Mouse (Mus musculus) embryo, embryonic 10.5 days (tissue): ENCODE measurements around the gene Spata31d1a.
A peak's percentile ranks its signal among the peaks of the same experiment; 100 is the strongest.
"Not testable (repeated sequence)": the region's sequence is repeated elsewhere in the genome, so short reads cannot be mapped to it uniquely, and the experiment has no call there.

ENCODE experiments used
- DNase-seq: peaks from one replicate; pipeline ENCODE4 v3.0.0-alpha.2; 2015; ENCODE audit warnings: low spot score

The Spata31d1a gene

DNA sequence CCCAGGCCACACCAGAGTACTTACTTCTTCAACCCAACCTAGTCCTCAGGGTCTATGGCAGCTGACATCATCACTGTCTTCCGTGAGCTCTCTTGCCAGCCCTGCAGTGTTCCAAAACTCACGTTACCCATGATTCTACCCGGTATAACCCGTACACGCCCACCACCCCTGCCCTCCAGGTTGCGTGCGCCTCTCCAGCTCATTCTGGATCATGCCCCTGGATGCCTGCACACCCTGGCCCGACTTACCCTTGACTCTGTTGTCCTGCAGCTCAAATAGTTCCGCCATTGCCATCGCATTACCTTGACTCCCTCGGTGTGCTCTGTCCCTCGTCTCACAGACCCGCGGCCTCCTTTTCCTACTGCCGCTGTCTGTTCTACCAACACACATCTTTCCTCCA, at the start of gene Spata31d1a:
Gene Spata31d1a (minus strand): TSS at position 101 of the 400 bp plus-strand sequence.
- no peak for DNase-seq

DNA sequence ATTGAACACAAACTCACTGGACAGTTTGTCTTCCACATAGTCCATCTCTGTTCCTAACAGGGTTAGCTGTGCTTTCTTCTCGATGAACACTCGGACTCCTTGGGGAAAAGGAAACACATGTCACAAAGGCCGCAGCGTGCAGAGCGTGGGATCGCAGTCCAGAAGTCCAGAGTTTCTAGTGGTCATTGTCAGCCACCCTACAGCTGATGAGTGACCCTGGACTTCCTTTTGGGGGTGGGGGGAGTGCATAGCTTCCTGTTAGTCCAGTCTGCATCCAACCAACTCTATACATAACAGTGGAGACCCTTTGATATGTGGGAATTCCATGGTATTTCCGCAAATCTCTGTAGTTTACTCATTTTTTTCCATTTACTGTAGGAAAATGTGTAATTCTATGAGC, 46.8 kb upstream of the Spata31d1a start:
- DNase-seq, result no peak

DNA sequence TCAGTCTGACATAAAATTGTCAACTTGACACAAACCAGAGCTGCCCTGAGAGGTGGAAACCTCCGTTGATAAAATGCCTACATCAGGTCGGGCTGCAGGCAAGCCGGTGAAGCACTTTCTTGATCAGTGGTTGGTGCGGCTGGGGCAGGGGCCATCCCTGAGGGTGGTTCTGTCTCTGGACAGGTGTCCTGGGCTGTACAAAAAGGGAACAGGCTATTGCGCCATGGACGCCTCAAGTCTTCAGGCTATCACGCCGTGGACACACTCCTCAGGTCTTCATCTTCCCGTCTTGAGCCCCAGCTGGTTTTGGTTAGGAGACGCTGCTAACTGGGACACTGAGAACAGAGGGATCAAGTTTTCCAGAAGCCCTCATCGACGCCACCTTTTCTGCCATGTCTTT, 40.2 kb upstream of the Spata31d1a start:
- no peak for DNase-seq

GRCm38 (mm10) chr13:59746711-59747110, 36.6 kb upstream of the Spata31d1a start, which contains the start of gene 1700014D04Rik:
Gene 1700014D04Rik, minus strand, starts transcription at chr13:59746752.
- DNase-seq, result no peak

- no peak for DNase-seq
These were observed 36.0 kb upstream of the Spata31d1a start for GRCm38 (mm10) chr13:59746164-59746563.

DNA sequence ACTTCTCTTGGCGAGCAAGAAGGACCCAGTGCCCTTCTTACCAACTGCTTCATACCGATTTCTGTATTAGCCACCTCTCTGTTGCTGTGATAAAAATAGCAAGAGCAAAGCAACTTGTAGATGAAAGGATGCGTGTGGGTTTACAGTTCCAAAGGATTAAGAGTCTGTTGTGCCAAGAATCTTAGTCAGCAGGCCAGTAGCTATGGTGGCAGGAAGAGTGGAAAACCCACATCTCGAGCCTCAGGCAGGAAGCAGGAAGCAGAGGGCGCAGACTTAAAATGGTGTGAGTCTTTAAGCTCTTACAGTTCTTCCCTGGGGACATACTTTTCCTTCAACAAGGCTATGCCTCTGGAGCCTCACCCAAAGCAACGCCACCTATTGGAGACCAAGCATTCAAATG, 35.3 kb upstream of the Spata31d1a start:
- no peak for DNase-seq

DNA sequence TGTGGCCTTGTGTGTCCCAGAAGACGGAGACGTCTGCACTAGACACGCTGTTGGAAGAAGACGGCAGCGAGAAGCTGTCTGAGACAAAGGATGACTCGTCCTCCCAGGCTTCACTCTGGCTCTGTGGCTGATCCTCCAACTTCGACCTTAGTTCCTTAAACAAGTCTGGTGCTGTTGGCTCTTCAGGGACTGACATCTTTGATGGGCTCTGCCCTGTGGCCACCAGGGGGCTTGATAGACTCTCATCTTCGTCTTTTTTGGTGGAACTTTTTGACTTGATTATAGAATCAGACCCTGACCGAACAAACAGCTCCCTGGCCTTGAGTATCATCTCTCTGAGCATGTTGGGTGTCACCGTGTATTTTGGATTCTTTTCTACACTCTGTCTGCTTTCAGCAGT, 31.6 kb upstream of the Spata31d1a start:
- peak; percentile 13 for DNase-seq

DNA sequence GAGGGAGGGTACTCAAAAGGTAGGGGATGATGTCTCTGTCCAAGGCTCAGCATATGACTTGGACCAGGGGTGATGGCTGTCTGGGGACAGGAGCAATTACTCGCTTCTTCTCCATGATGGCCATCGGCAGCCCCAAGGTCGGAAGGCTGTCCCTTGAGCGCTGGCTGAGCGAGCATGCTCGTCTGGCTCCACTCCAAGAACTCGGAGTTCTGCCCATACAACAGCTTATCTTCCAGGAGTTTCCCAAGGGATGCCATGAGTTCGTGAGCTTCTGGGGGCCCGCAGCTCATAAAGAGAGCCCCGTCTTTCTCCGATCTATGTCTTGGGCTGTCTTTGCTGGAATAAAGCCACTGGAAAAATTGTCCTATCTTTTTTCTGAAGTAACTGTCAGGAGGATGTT, 31.0 kb upstream of the Spata31d1a start:
- no peak for DNase-seq

- no peak for DNase-seq
These were observed 29.3 kb upstream of the Spata31d1a start for GRCm38 (mm10) chr13:59739397-59739796.

- DNase-seq, result no peak
These were observed 28.3 kb upstream of the Spata31d1a start for GRCm38 (mm10) chr13:59738455-59738854.

GRCm38 (mm10) chr13:59735190-59735589, 25.1 kb upstream of the Spata31d1a start:
- peak; percentile 43 for DNase-seq

DNA sequence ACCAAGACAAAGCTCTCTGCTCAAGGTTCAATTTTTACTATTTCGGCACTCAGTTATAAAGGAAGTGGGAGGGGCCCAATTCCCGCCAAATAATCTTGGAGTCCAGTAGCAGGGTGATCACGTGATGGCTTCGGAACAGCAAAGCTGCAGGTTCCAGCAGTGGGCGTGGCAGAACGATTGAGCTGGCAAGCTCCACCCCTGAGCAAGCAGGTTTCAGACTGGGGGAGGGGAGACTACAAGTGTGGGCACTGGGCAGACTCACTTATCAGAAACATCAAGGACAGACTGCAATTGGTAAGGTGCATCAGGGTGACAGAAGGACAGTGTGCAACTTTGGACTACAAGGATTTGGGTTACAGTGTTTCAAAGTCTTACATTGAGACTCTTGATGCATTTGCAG, 24.2 kb upstream of the Spata31d1a start:
- DNase-seq, result not testable (repeated sequence)

DNA sequence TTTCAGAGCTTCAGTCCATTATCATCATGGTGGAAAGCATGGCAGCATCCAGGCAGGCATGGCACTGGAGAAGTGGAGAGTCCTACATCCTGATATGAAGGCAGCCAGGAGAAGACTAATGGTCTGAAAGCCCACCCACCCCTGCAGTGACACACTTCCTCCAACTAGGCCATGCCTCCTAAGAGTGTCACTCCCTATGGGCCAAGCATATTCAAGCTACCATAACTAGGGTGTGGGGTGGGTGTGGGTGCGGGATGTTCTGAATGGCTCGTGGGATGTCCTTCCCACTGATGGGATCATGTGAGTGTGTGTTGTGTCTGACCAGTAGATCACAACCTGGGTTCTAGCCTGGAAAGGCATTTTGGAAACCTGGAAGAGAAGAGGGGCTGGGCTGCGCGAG, 23.8 kb upstream of the Spata31d1a start:
- no peak for DNase-seq

- DNase-seq, result no peak
These were observed 21.5 kb upstream of the Spata31d1a start, which contains the start of gene Spata31d1d for GRCm38 (mm10) chr13:59731652-59732051. Gene Spata31d1d, minus strand, starts transcription at chr13:59731752.

DNA sequence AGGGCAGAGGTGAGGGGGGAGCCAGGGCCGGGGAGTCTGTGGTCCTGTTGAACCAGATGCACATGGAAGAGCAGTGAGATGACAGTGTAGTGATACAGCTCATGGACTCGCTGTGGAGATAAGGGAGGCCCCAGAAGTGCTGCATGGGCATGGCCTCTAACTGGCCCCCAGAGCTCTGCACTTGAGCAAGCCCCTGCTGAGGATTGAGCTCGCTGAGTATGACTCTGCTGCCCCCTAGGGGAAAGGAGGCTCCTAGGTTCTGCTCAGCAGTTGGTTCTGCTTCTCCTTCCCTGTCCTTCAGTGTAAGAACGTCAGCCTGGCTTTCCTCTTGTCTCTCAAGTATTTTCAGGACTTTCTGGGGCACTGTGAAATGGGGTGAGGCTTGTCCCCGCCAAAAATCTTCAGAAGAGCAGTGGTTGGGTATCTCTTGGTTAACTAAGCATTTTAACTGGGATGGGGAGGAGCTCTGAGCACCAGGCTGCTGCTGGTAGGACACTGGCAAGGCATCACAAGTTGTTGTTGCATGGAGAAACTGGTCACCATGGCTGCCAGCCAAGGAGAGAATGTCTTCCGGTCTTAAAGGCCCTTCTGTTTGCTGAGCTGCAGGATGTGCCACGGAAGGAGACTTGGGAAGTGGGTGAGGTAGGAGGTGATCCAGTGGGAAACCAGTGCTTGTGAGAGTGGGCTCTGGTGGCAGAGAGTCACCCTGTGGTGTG, 18.4 kb upstream of the Spata31d1a start:
- peak; percentile 94 for DNase-seq

DNA sequence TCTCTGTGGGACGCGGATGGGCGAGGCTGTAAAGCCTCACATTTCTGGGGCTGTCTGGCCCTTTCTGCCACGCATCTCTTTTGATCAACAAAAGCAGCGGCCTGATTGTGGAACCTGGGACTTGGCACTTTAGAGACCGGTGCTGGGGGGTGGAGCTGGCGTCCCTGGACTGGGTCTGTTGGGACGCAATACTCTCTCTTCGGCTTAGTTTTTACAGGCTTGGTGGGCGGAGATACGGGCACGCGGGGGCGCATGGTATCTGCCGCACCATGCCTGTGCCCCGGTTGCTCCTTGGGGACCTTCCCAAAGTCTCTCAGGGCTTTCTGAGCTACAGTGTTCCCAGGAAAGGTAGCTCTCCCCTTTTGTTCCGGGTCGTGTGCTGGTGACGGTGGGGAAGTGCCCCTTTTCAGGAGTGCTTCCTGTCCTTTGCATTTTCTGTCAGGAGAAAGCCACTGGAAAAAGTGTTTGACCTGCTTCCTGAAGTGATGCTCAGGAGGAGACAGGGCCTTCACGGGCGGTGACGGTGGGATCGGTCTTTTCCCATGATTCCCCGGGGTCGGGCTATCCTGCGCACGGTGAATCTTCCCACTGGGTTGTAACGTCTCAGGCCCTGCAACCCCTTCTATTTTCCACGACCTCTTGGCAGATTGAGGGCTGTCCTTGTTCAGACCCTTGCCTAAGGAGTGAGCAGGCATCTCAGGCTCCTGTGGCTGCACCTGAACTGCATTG, 16.2 kb upstream of the Spata31d1a start:
- DNase-seq, result no peak

GRCm38 (mm10) chr13:59722089-59722488, 12.0 kb upstream of the Spata31d1a start:
- not testable (repeated sequence) for DNase-seq

- DNase-seq, result no peak
These were observed 9.3 kb upstream of the Spata31d1a start for GRCm38 (mm10) chr13:59719475-59719874.

DNA sequence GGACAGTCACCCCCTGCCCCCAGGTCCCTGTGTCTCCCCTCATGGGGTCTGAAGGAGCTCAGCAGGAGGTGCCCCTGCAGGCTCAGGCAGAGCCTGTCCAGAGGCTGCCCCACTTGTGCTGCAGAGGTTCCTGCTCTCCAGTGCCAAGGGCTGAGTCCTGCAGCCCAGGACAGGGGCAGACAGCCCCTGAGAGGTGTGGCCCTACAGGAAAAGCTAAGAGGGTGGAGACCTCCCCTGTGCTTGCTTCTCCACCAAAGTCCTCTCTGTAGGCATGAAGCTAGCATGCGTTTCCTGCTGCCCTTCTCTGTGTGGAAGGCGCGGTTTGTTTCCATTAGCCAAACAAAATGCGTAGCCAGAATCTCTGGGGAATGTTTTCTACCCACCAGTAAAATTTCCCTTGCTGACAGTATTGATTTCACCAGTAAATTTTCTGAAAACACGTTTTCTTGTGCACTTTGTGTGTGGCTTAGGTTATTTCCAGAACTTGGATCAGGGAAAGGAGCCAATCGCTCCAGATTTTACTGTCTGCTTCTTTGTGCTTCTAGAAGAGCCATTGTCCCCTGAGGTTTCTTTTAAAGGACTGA, 8.8 kb upstream of the Spata31d1a start:
- not testable (repeated sequence) for DNase-seq

- DNase-seq, result no peak
These were observed 3.6 kb upstream of the Spata31d1a start for GRCm38 (mm10) chr13:59713710-59714109.

GRCm38 (mm10) chr13:59711984-59712383, 1.9 kb upstream of the Spata31d1a start, which contains the start of gene Spata31d1b:
Gene Spata31d1b, plus strand, starts transcription at chr13:59712284.
- DNase-seq, result not testable (repeated sequence)

- DNase-seq, result peak; percentile 39
These were observed 5.6 kb downstream of the Spata31d1a start for GRCm38 (mm10) chr13:59704562-59704961.

DNA sequence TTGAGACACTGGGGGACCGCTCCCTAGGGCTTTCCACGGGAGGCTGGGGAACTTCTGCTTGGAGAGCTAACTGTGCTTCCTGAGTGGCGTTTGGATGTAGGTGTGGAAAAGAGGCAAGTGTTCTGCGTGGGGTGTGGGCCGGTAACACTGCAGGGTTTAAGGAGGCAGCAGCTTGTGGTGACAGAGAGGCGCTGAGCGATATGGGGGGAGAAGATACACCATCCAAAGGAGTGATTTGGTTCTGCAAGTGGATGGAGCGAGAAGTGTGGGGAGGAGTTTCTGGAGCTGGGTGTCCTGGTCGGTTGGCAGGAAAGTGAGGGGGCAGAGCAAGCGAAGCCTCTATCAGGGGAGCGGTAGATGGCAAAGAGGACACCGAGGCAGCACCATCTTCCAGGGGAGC, 6.6 kb downstream of the Spata31d1a start:
- no peak for DNase-seq
